Mouse (Mus musculus) lung, postnatal 0 days (tissue): ENCODE results near the gene Tmem274.

Experiments used
- CTCF ChIP-seq: IDR thresholded peaks from 2 replicates; pipeline ENCODE4 v1.5.1; 2016; ENCODE audit warnings: antibody characterized with exemption, mild to moderate bottlenecking
- EP300 ChIP-seq: IDR thresholded peaks from 2 replicates; pipeline ENCODE4 v1.6.1; 2016; ENCODE audit warnings: antibody characterized with exemption, mild to moderate bottlenecking, control low read depth

DNA sequence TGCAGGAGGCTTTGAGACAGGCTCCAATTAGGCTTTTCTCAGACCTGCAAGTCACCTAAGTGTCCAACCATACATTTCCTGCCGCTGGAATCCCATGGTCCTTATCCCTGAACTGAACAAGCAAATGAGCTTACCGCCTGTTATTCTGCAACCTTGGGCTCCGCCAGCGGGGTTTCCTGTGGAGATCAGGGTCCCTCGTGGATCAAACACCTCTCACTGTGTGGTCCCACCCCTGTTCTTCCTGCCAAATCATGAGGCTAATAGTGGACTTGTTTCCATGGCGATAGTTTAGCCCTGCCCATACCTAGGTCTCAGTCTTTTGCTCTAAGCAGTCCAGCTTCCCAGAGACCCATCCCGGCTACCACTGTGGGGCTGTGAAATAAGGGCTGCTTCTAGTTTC, 49.2 kb downstream of the Tmem274 start:
- TF ChIP-seq CTCF (no peak), EP300 (no peak)
